Mouse (Mus musculus): ENCODE measurements at regions not wholly inside any gene's neighbourhood (a gene's known extent, or its start where the extent isn't known, plus 50 kb on each side); places are given as distances from the start of the nearest gene placed in this dataset.
A peak's percentile ranks its signal among the peaks of the same experiment; 100 is the strongest.

GRCm38 (mm10) chrX:147616374-147616773 is 62.5 kb upstream of the Lrch2 start:
- intact Hi-C loops (cut with DNase I), result no loop called here
- H3K27ac ChIP-seq, result no peak overlapping the region
- H3K4me3 ChIP-seq, result no peak overlapping the region
- no peak for TF ChIP-seq CTCF (IDR thresholded peaks at IDR 0.05)
- DNase-seq, result no peak

DNA sequence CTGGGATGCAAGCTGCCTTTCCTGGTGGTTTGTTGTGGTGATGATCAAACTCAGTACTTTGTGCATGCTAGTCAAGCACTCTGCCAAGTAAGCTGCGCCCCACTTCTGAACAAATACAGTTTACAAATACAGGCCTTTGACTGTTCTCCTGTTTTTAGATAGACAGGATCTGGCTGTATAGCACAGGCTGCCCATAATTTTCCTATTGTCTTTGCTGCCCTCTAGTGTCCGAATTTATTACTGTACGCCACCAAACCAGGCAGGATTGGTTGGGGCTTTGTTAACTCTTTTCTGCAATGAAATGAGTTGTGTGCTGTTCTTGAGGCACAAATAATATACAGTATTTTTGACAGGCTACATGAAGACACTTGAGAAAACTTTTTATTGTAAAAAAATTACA is 54.8 kb upstream of the Lrch2 start:
- Histone ChIP-seq H3K27ac (no peak overlapping the region), H3K4me3 (no peak overlapping the region)
- peak; percentile 14 for DNase-seq
- intact Hi-C loops (cut with DNase I), result no loop called here
- TF ChIP-seq CTCF (IDR thresholded peaks at IDR 0.05), result peak; percentile 67

All from gastrocnemius, adult 2 months (tissue).